Mouse (Mus musculus) liver, embryonic 12.5 days (tissue): ENCODE data around the gene Cyp4f15. TPM values are rescaled to one million over a fixed set of nuclear protein-coding genes. Genes with fewer than 3 reads are reported as not detected.

Experiments used
- ATAC-seq: fragments of 200-750 bp; cut with Nextera tagmentation; 2 replicates; pipeline ENCODE4 v1.8.0; 2017; ENCODE audit warnings: moderate number of reproducible peaks, mild to moderate bottlenecking, moderate library complexity
- H3K27ac ChIP-seq: fragments of 300-500 bp; sonication (generic); 2 replicates; pipeline ENCODE4 v1.5.1; 2016; ENCODE audit warnings: mild to moderate bottlenecking
- H3K27me3 ChIP-seq: fragments of 300-500 bp; sonication (generic); replicated peaks from 2 replicates; pipeline ENCODE4 v1.6.1; 2016; ENCODE audit warnings: mild to moderate bottlenecking, moderate library complexity
- H3K36me3 ChIP-seq: fragments of 300-500 bp; sonication (generic); 2 replicates; pipeline ENCODE4 v1.6.1; 2016; ENCODE audit warnings: mild to moderate bottlenecking, moderate library complexity
- H3K4me1 ChIP-seq: fragments of 300-500 bp; sonication (generic); 2 replicates; pipeline ENCODE4 v1.6.1; 2016
- H3K4me2 ChIP-seq: fragments of 300-500 bp; sonication (generic); 2 replicates; pipeline ENCODE4 v1.6.1; 2016; ENCODE audit warnings: mild to moderate bottlenecking, moderate library complexity
- H3K4me3 ChIP-seq: fragments of 300-500 bp; sonication (generic); 2 replicates; pipeline ENCODE4 v1.5.1; 2016; ENCODE audit warnings: mild to moderate bottlenecking, moderate library complexity
- H3K9ac ChIP-seq: fragments of 300-500 bp; sonication (generic); 2 replicates; pipeline ENCODE4 v1.6.1; 2016; ENCODE audit warnings: mild to moderate bottlenecking, moderate library complexity
- H3K9me3 ChIP-seq: fragments of 300-500 bp; sonication (generic); replicated peaks from 2 replicates; pipeline ENCODE4 v1.6.1; 2016; ENCODE audit warnings: mild to moderate bottlenecking, moderate library complexity
- WGBS: fragments of 180-500 bp; shearing (Covaris S2); methylation state at CpG from one replicate; pipeline ENCODE4 v1.1.7; 2016; ENCODE audit not compliant: insufficient replicate concordance; 5-methylcytosine and 5-hydroxymethylcytosine counted together
- polyA plus RNA-seq: library from polyadenylated mRNA; unstranded; fragments of >200 nt; fragmentation: Nextera tagmentation; extraction: Ambion mirVana; gene quantifications from 2 replicates; pipeline ENCODE4 v1.2.1, GENCODE M21; 2016

Gene Cyp4f15
- 2.3 and 2.7 TPM in 2 replicates for polyA plus RNA-seq

DNA sequence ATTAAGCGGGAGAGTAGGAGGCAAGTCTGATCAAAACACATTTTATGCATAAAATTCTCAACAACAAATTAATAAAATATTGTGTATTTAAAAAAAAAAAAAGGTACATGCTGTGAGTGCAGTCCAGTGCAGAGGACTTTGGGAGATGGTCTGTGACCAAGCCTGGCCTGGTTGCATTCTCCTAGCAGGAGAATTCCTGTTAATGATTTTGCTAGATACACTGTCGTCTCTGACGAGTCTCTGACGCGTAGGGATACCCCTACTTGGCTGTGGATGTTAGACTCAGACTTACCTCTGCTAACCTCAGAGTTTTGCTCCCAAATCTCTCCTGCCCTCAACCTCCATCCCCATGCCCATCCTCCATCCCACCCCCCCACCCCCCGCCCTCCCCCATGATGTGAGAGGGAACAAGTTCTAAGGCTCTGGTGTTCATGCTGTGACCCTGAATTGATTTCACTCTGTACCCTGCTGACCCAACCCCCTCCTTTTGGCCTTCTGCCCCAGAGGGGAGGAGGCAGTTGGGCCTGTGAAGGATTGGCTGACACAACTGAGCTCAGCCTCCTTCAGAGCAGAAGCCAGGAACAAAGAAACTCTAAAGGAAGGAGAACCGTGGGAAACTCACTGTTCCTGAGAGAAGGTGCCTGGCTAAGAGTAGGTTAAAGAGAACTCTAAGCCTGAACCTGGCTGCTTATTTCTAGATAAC lies at the start of gene Cyp4f15:
Gene Cyp4f15 (plus strand): TSS at position 580 of the 703 bp plus-strand sequence.
- H3K27ac ChIP-seq = no peak within 1 kb of the TSS

GRCm38 (mm10) chr17:32636341-32636740 lies 49.1 kb upstream of the Cyp4f15 start:
- H3K9me3 ChIP-seq = no peaks in the 10 kb centered on the region
- H3K4me2 ChIP-seq = no peak overlapping the region
- ATAC-seq = no peak
- H3K36me3 ChIP-seq = no peaks in the 10 kb centered on the region
- H3K27ac ChIP-seq = no peak overlapping the region
- peaks cover 4% of the 10 kb centered on the region; the same call in 1 of the 2 replicates for H3K4me1 ChIP-seq
- no peak overlapping the region for H3K9ac ChIP-seq
- no peak overlapping the region for H3K4me3 ChIP-seq
- WGBS = 53% methylated on average over 3 of the region's 3 CpGs
- no peaks in the 10 kb centered on the region for H3K27me3 ChIP-seq

More for the DNA sequence above, at the start of gene Cyp4f15:
- WGBS = 15% methylated on average over 7 of the region's 7 CpGs
- 0 out of 2 replicates have a peak, but pooled peaks cover 6% of the 10 kb centered on the region for H3K4me1 ChIP-seq
- peak within 1 kb of the TSS; percentile 19; the same call in 1 of the 2 replicates for H3K4me3 ChIP-seq
- H3K36me3 ChIP-seq = no peaks in the 10 kb centered on the region
- H3K27me3 ChIP-seq = no peaks in the 10 kb centered on the region
- H3K4me2 ChIP-seq = peak within 1 kb of the TSS; percentile 40
- H3K9me3 ChIP-seq = no peaks in the 10 kb centered on the region
- H3K9ac ChIP-seq = no peak within 1 kb of the TSS
- peak; percentile 54 for ATAC-seq

DNA sequence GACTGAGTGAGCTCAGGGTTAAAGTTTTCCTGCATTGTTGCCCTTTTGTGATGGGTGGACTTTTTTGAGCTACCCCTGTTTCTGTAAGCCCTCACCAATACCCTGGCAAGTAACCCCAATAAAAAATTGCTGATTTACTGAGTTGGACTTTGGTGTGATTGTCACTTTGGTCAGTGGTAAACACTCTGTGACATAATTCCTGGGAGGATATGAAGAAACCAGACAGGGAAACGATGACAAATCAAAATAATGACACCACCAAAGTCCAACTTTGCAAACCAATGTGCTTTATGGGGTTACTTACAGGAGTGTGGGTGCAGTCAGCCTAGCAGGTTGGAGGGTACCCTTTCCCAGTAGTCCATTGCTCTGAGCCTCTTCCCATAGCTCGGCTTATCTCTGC lies 48.3 kb upstream of the Cyp4f15 start:
- no peak for ATAC-seq

GRCm38 (mm10) chr17:32646631-32647030 lies 38.8 kb upstream of the Cyp4f15 start:
- no peaks in the 10 kb centered on the region for H3K4me1 ChIP-seq
- no peaks in the 10 kb centered on the region for H3K9me3 ChIP-seq
- no peaks in the 10 kb centered on the region for H3K27me3 ChIP-seq
- no peaks in the 10 kb centered on the region for H3K36me3 ChIP-seq
- H3K4me2 ChIP-seq = no peak overlapping the region
- no peak overlapping the region for H3K27ac ChIP-seq
- no peak for ATAC-seq
- H3K9ac ChIP-seq = no peak overlapping the region
- H3K4me3 ChIP-seq = no peak overlapping the region
- 70% methylated on average over 4 of the region's 4 CpGs for WGBS

More for the DNA sequence above, 48.3 kb upstream of the Cyp4f15 start:
- no peak overlapping the region for H3K27ac ChIP-seq
- no peak overlapping the region for H3K4me2 ChIP-seq
- no peak overlapping the region for H3K4me3 ChIP-seq
- no peaks in the 10 kb centered on the region for H3K27me3 ChIP-seq
- H3K4me1 ChIP-seq = peaks cover 4% of the 10 kb centered on the region; the same call in 1 of the 2 replicates
- H3K9ac ChIP-seq = no peak overlapping the region
- no peaks in the 10 kb centered on the region for H3K36me3 ChIP-seq
- H3K9me3 ChIP-seq = no peaks in the 10 kb centered on the region
- WGBS = 64% methylated on average over 2 of the region's 2 CpGs

DNA sequence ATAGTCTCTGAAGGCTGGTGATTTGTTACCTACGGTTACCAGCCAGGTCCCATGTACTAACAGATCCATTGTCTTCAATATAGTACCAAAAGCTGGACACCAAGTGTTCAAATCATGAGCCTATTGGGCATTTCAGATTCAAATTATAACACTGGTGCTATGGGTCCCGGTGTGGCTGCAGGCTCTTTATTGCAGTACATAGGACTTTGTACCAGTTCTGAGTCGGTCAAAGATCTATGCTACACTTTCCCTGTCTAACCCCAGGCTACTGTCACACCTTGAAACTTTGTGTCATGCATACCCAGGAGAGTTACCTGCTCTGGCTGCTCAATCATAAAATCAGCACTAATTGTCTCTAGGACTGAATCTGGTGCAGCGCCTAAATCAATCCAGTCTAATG lies 31.6 kb upstream of the Cyp4f15 start:
- Histone ChIP-seq H3K4me1 (no peaks in the 10 kb centered on the region), H3K9me3 (no peaks in the 10 kb centered on the region), H3K4me2 (no peak overlapping the region), H3K4me3 (no peak overlapping the region), H3K9ac (no peak overlapping the region), H3K36me3 (no peaks in the 10 kb centered on the region), H3K27me3 (no peaks in the 10 kb centered on the region), H3K27ac (no peak overlapping the region)
- no peak for ATAC-seq
- 74% methylated on average over 4 of the region's 4 CpGs for WGBS

DNA sequence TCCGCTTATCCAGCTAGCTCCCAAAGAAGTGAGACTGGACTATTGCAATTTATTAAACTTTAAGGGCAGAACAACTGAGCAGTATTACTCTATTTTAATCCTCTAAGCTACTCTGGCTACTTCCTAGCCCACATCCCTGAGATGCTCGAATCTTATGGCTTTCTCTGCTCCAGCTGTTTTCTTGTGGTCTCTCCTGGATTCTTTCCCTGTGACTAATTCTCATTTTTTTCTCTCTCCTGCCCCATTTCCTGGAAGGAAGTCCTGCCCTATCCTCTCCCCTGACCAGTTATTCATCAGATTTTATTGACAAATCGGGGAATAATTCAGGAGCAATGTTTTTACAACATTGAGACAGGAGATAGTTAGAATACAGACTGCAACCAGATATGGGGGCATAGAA lies 28.4 kb upstream of the Cyp4f15 start:
- no peak for ATAC-seq
- 49% methylated on average over 3 of the region's 3 CpGs for WGBS

DNA sequence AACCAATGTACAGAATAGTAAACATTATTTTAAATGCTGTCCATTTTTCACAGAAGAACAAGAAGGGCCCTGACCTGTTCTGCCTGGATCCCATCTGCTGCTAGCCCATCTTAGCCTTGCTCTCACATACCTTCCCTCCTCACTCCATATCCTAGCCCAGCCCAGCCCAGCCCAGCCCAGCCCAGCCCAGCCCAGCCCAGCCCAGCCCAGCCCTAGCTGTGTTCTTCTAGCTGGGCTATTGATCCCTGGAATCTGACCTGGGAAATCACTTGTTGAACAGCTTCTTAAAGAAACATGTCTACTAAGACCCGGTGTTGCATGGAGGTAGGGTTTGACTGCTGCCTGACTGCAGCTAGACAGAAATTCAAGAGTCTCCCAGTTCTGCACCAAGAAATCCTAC lies 27.2 kb upstream of the Cyp4f15 start:
- no peaks in the 10 kb centered on the region for H3K4me1 ChIP-seq
- no peak overlapping the region for H3K4me2 ChIP-seq
- 66% methylated on average over 1 of the region's 1 CpGs for WGBS
- no peak overlapping the region for H3K9ac ChIP-seq
- ATAC-seq = no peak
- no peak overlapping the region for H3K4me3 ChIP-seq
- H3K36me3 ChIP-seq = no peaks in the 10 kb centered on the region
- H3K27me3 ChIP-seq = no peaks in the 10 kb centered on the region
- H3K27ac ChIP-seq = no peak overlapping the region
- H3K9me3 ChIP-seq = no peaks in the 10 kb centered on the region

More for the DNA sequence above, 28.4 kb upstream of the Cyp4f15 start:
- Histone ChIP-seq H3K9me3 (no peaks in the 10 kb centered on the region), H3K9ac (no peak overlapping the region), H3K4me3 (no peak overlapping the region), H3K27me3 (no peaks in the 10 kb centered on the region), H3K4me1 (no peaks in the 10 kb centered on the region), H3K4me2 (no peak overlapping the region), H3K36me3 (no peaks in the 10 kb centered on the region), H3K27ac (no peak overlapping the region)

GRCm38 (mm10) chr17:32658712-32659111 lies 26.7 kb upstream of the Cyp4f15 start, which contains the start of gene Cyp4f40:
TSS of gene Cyp4f40 (plus strand) at chr17:32658900.
- no peaks in the 10 kb centered on the region for H3K27me3 ChIP-seq
- ATAC-seq = no peak
- no peak within 1 kb of the TSS for H3K9ac ChIP-seq
- H3K4me2 ChIP-seq = no peak within 1 kb of the TSS
- H3K27ac ChIP-seq = no peak within 1 kb of the TSS
- H3K9me3 ChIP-seq = no peaks in the 10 kb centered on the region
- 46% methylated on average over 2 of the region's 2 CpGs for WGBS
- H3K36me3 ChIP-seq = no peaks in the 10 kb centered on the region
- no peaks in the 10 kb centered on the region for H3K4me1 ChIP-seq
- no peak within 1 kb of the TSS for H3K4me3 ChIP-seq

GRCm38 (mm10) chr17:32673976-32674375 lies 11.5 kb upstream of the Cyp4f15 start:
- no peak for ATAC-seq
- no peak overlapping the region for H3K4me3 ChIP-seq

GRCm38 (mm10) chr17:32676040-32676635 lies 9.3 kb upstream of the Cyp4f15 start:
- no peak for ATAC-seq
- 26% methylated on average over 21 of the region's 21 CpGs for WGBS
- H3K36me3 ChIP-seq = no peaks in the 10 kb centered on the region
- no peaks in the 10 kb centered on the region for H3K27me3 ChIP-seq
- no peak overlapping the region for H3K4me3 ChIP-seq
- no peak overlapping the region for H3K9ac ChIP-seq
- H3K27ac ChIP-seq = no peak overlapping the region
- H3K9me3 ChIP-seq = no peaks in the 10 kb centered on the region
- peak overlapping the region; percentile 6; the same call in 1 of the 2 replicates for H3K4me2 ChIP-seq
- no peaks in the 10 kb centered on the region for H3K4me1 ChIP-seq

More at GRCm38 (mm10) chr17:32673976-32674375, 11.5 kb upstream of the Cyp4f15 start:
- Histone ChIP-seq H3K4me2 (no peak overlapping the region), H3K9me3 (no peaks in the 10 kb centered on the region), H3K36me3 (no peaks in the 10 kb centered on the region), H3K9ac (no peak overlapping the region), H3K27me3 (no peaks in the 10 kb centered on the region), H3K27ac (no peak overlapping the region), H3K4me1 (no peaks in the 10 kb centered on the region)
- 42% methylated on average over 7 of the region's 7 CpGs for WGBS

DNA sequence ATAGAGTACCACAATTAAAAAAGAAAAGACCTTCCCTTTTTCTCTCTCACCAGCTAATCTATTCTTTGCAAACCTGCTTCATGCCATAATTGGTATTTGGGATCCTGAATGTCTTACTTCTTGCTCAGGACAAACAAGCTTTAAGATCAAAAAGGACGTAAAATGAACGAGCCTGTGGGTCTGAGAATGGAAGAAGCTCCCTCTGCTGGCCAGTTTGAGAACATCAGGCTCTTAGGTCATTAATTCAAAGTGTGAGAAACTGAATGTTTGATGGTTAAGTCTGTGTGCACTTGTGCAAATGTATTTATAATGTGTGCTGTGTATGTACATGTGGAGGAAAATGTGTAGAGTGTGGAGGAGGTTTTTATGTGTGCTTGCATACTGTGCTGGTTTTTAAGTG lies 5.0 kb upstream of the Cyp4f15 start:
- no peaks in the 10 kb centered on the region for H3K27me3 ChIP-seq
- H3K4me1 ChIP-seq = 0 out of 2 replicates have a peak, but pooled peaks cover 6% of the 10 kb centered on the region
- H3K27ac ChIP-seq = no peak overlapping the region
- H3K4me2 ChIP-seq = no peak overlapping the region
- no peak overlapping the region for H3K9ac ChIP-seq
- no peaks in the 10 kb centered on the region for H3K36me3 ChIP-seq
- H3K4me3 ChIP-seq = no peak overlapping the region
- no peak for ATAC-seq
- WGBS = 28% methylated on average over 2 of the region's 2 CpGs
- H3K9me3 ChIP-seq = no peaks in the 10 kb centered on the region

DNA sequence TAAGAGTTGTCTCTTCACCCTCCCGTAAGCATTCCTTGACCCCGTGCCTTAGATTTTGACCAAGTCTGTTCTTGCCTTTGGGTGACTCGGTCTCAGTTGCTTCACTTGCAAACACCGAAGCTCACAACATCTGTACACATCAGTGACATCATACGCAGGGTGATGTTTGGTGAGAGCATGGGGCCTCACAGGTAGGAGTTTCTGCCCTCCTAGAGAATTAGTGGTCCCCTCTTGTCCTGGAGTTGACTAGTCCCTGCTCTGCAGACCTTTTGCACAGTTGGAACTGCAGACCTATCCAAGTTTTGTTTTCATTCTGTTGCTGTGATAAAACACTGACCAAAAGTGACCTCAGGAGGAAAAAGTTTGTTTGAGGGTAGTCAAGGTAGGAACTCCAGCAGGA lies 1.3 kb downstream of the Cyp4f15 start:
- H3K4me2 ChIP-seq = peak overlapping the region; percentile 5; the same call in 1 of the 2 replicates
- H3K9ac ChIP-seq = no peak overlapping the region
- H3K4me3 ChIP-seq = no peak overlapping the region
- H3K27ac ChIP-seq = no peak overlapping the region
- no peaks in the 10 kb centered on the region for H3K9me3 ChIP-seq
- no peaks in the 10 kb centered on the region for H3K36me3 ChIP-seq
- 0 out of 2 replicates have a peak, but pooled peaks cover 6% of the 10 kb centered on the region for H3K4me1 ChIP-seq
- H3K27me3 ChIP-seq = no peaks in the 10 kb centered on the region
- no peak for ATAC-seq
- WGBS = 75% methylated on average over 5 of the region's 5 CpGs
